ENCODE assay signal across 9 mouse cellular contexts in the genomic region with DNA sequence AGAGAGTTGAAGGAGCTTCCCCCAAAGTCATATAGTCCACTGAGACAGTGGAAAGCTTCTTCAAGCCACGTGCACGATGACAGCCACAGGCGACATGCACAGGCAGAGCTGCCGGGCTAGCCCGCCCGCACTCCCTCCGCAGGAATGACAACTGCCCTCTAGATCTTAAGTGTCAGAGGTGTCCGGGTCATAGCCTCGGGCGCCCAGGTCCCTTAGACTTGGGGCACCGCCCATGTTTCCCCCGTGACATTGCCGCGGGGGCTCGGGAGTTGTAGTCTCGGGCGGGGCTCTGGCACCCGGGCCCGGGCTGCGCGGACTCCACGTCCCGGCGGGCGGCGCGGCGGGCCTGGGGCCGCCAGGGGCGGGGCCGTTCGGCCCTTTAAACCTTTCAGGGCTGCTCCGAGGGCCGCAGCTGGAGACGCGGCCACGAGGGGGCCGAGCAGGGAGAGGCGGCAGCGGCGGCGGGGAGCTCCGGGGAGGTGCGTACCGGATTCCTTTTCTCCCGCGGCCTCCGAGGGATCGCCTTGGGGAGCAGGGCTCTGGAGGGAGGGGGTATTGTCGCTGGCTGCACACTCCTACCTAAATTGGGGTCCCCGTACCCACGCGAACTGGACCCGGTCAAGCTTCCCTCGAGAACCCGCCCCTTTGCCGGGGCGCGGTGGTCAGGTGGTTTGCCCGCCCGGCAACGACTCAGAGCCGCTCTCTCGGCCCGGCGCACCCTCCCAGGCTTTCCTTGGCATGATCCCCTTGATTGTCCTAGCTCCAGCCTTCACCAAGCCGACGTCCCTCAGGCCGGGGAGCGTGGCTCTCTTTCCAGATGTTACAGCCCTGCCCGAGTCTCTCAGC. TPM values are rescaled to one million over a fixed set of nuclear protein-coding genes. Genes with fewer than 3 reads are reported as not detected.
DNase-seq lines count a peak whose midpoint lies in the region; ATAC-seq and TF ChIP-seq lines count a peak whose summit lies in the region.
"Had no signal": no experiment of that assay in that cellular context is flagged by ENCODE, and none has a peak within 500 bp of the region (broad histone marks: within the 10 kb centered on the region; RNA-seq: fewer than 3 reads in every experiment).

Tmem150a (plus strand) TSS at position 382 of the 846 bp plus-strand sequence.

- peaks cover 2% of the 10 kb centered on the region for H3K79me2 ChIP-seq in heart, adult 2 months (replicated peaks; ENCODE audit: control insufficient read depth, insufficient read depth, low read length)

- peak; percentile 71 for TF ChIP-seq CTCF in heart, adult 2 months (IDR thresholded peaks at IDR 0.05)
- TF ChIP-seq CTCF in kidney, adult 2 months (conservative IDR thresholded peaks at IDR 0.05; ENCODE audit: insufficient read depth, insufficient read length, low read depth, low read length): peak; percentile 29; the same call in 1 of the 2 replicates

- under 1% methylated on average over 68 of the region's 71 CpGs for WGBS in embryonic facial prominence, embryonic 11.5 days
- 1% methylated on average over 71 of the region's 71 CpGs for WGBS in heart, adult 2 months
- under 1% methylated on average over 69 of the region's 71 CpGs for WGBS in kidney, adult 2 months
- under 1% methylated on average over 69 of the region's 71 CpGs for WGBS in limb, embryonic 15.5 days
- WGBS in midbrain, embryonic 16.5 days: under 1% methylated on average over 51 of the region's 71 CpGs

- H3K9ac ChIP-seq in embryonic facial prominence, embryonic 11.5 days (replicated peaks; ENCODE audit: low read length): peak within 1 kb of the TSS; percentile 72
- peak within 1 kb of the TSS; percentile 89 for H3K9ac ChIP-seq in heart, adult 2 months (ENCODE audit: low read depth, low read length)
- peak within 1 kb of the TSS; percentile 56 for H3K9ac ChIP-seq in limb, embryonic 15.5 days
- peak within 1 kb of the TSS; percentile 75 for H3K9ac ChIP-seq in midbrain, embryonic 16.5 days (ENCODE audit: low read depth, low read length)

- H3K4me2 ChIP-seq in embryonic facial prominence, embryonic 11.5 days (ENCODE audit: low read depth, low read length): peak within 1 kb of the TSS; percentile 97
- H3K4me2 ChIP-seq in limb, embryonic 15.5 days: peak within 1 kb of the TSS; percentile 94
- peak within 1 kb of the TSS; percentile 95 for H3K4me2 ChIP-seq in midbrain, embryonic 16.5 days (ENCODE audit: low read length)

- H3K36me3 ChIP-seq in embryonic facial prominence, embryonic 11.5 days (replicated peaks; ENCODE audit: control insufficient read depth, insufficient read depth, low read depth, low read length): peaks cover 1% of the 10 kb centered on the region
- peaks cover 13% of the 10 kb centered on the region for H3K36me3 ChIP-seq in heart, adult 2 months (ENCODE audit: control insufficient read depth, insufficient read depth, low read length)
- peaks cover 4% of the 10 kb centered on the region; the same call in 1 of the 2 replicates for H3K36me3 ChIP-seq in kidney, adult 2 months (ENCODE audit: control insufficient read depth, insufficient read depth, low read length)
- H3K36me3 ChIP-seq in limb, embryonic 15.5 days: peaks cover 34% of the 10 kb centered on the region
- peaks cover 11% of the 10 kb centered on the region for H3K36me3 ChIP-seq in midbrain, embryonic 16.5 days (ENCODE audit: control insufficient read depth, insufficient read depth, low read length)

- no peaks in the 10 kb centered on the region for H3K27me3 ChIP-seq in embryonic facial prominence, embryonic 11.5 days (ENCODE audit: control insufficient read depth, insufficient read depth, low read length)
- H3K27me3 ChIP-seq in heart, adult 2 months (ENCODE audit: control insufficient read depth, insufficient read depth, low read length): no peaks in the 10 kb centered on the region
- no peaks in the 10 kb centered on the region for H3K27me3 ChIP-seq in kidney, adult 2 months (replicated peaks; ENCODE audit: control insufficient read depth, insufficient read depth, low read length)
- no peaks in the 10 kb centered on the region for H3K27me3 ChIP-seq in limb, embryonic 15.5 days
- no peaks in the 10 kb centered on the region for H3K27me3 ChIP-seq in midbrain, embryonic 16.5 days (ENCODE audit: control insufficient read depth, insufficient read depth, low read depth, low read length)
- H3K27me3 ChIP-seq: CH12.LX had no signal

- TF ChIP-seq EP300 in heart, adult 2 months (IDR thresholded peaks at IDR 0.05; ENCODE audit: insufficient read depth, low read depth, low read length): 0 out of 2 replicates have a peak, but pooled peaks have one; percentile 64

- peak; percentile 80 for ATAC-seq in embryonic facial prominence, embryonic 11.5 days (replicated peaks; ENCODE audit: insufficient number of reproducible peaks, low FRiP score, low TSS enrichment, low read depth)
- peak; percentile 83 for ATAC-seq in limb, embryonic 15.5 days (ENCODE audit: insufficient number of reproducible peaks, low FRiP score, low TSS enrichment, low read depth)
- peak; percentile 88 for ATAC-seq in midbrain, embryonic 16.5 days

- intact Hi-C loops in heart, adult 2 months (cut with DNase I): no loop called here

- peak within 1 kb of the TSS; percentile 56 for H3K4me3 ChIP-seq in embryonic facial prominence, embryonic 11.5 days (ENCODE audit: low read depth, low read length)
- H3K4me3 ChIP-seq in heart, adult 2 months: peak within 1 kb of the TSS; percentile 85
- H3K4me3 ChIP-seq in kidney, adult 2 months (ENCODE audit: insufficient read depth, low read depth, low read length): peak within 1 kb of the TSS; percentile 73
- peak within 1 kb of the TSS; percentile 65 for H3K4me3 ChIP-seq in limb, embryonic 15.5 days
- peak within 1 kb of the TSS; percentile 71 for H3K4me3 ChIP-seq in midbrain, embryonic 16.5 days (ENCODE audit: low read depth, low read length)

- no peaks in the 10 kb centered on the region for H3K9me3 ChIP-seq in embryonic facial prominence, embryonic 11.5 days (replicated peaks; ENCODE audit: control insufficient read depth, low read length)
- H3K9me3 ChIP-seq in limb, embryonic 15.5 days: no peaks in the 10 kb centered on the region
- no peaks in the 10 kb centered on the region for H3K9me3 ChIP-seq in midbrain, embryonic 16.5 days (replicated peaks; ENCODE audit: control insufficient read depth, low read length, poor library complexity, severe bottlenecking)

- peak; percentile 83 for DNase-seq in layer of hippocampus, adult 11-12 months (ENCODE audit: low spot score)
- no peak for DNase-seq in layer of hippocampus, adult 9-10 months (ENCODE audit: low spot score)
- peak; percentile 85 for DNase-seq in embryonic facial prominence, embryonic 11.5 days (ENCODE audit: low spot score)
- peak; percentile 88 to 91 for DNase-seq in heart, adult 2 months
- peak; percentile 95 for DNase-seq in kidney, adult 2 months
- peak; percentile 50 to 76 for DNase-seq in spleen, postnatal 10 days (ENCODE audit: low spot score in 2 of 2)

- TF ChIP-seq POLR2A in heart, adult 2 months (IDR thresholded peaks at IDR 0.05; ENCODE audit: insufficient read depth, low read depth, low read length): peak; percentile 54; the same call in 1 of the 2 replicates
- TF ChIP-seq POLR2A in kidney, adult 2 months (IDR thresholded peaks at IDR 0.05; ENCODE audit: low read depth, low read length): no peak

- no peak within 1 kb of the TSS for H3K27ac ChIP-seq in embryonic facial prominence, embryonic 11.5 days (replicated peaks; ENCODE audit: low read depth, low read length)
- peak within 1 kb of the TSS; percentile 81 for H3K27ac ChIP-seq in heart, adult 2 months
- H3K27ac ChIP-seq in kidney, adult 2 months (ENCODE audit: insufficient read depth, low read depth, low read length): peak within 1 kb of the TSS; percentile 96
- peak within 1 kb of the TSS; percentile 29 for H3K27ac ChIP-seq in limb, embryonic 15.5 days
- peak within 1 kb of the TSS; percentile 75 for H3K27ac ChIP-seq in midbrain, embryonic 16.5 days (ENCODE audit: low read length)

- H3K4me1 ChIP-seq in embryonic facial prominence, embryonic 11.5 days (ENCODE audit: control insufficient read depth, insufficient read depth, low read length): no peaks in the 10 kb centered on the region; the same call in 1 of the 2 replicates
- peaks cover 6% of the 10 kb centered on the region for H3K4me1 ChIP-seq in heart, adult 2 months (ENCODE audit: control insufficient read depth, insufficient read depth, low read length)
- peaks cover 38% of the 10 kb centered on the region; the same call in 1 of the 2 replicates for H3K4me1 ChIP-seq in kidney, adult 2 months (ENCODE audit: control insufficient read depth, insufficient read depth, low read length)
- H3K4me1 ChIP-seq in limb, embryonic 15.5 days: peaks cover 54% of the 10 kb centered on the region
- peaks cover 17% of the 10 kb centered on the region for H3K4me1 ChIP-seq in midbrain, embryonic 16.5 days (ENCODE audit: control insufficient read depth, insufficient read depth, low read length)

RNA-seq across cellular contexts. Expression of gene Tmem150a, which starts in this region (rescaled TPM):
- 7.9 and 9.0 TPM in 2 replicates for polyA plus RNA-seq in embryonic facial prominence, embryonic 11.5 days (2014; fragmentation: Nextera tagmentation; extraction: Ambion mirVana)
- total RNA-seq in heart, adult 2 months (2021): 10 to 100 TPM; 22.7 to 22.8 TPM
- polyA plus RNA-seq in heart, adult 2 months (2012; rRNA removed): 79.2 and 86.9 TPM in 2 replicates
- polyA plus RNA-seq in kidney, adult 2 months (2012; rRNA removed): 171 and 189 TPM in 2 replicates
- polyA plus RNA-seq in limb, embryonic 15.5 days (2015; fragmentation: Nextera tagmentation; extraction: Ambion mirVana): 12.6 and 13.8 TPM in 2 replicates
- polyA plus RNA-seq in midbrain, embryonic 16.5 days (2015; fragmentation: Nextera tagmentation; extraction: Ambion mirVana): 15.7 and 17.7 TPM in 2 replicates
